ENCODE assay signal across 11 mouse cellular contexts in the genomic region with DNA sequence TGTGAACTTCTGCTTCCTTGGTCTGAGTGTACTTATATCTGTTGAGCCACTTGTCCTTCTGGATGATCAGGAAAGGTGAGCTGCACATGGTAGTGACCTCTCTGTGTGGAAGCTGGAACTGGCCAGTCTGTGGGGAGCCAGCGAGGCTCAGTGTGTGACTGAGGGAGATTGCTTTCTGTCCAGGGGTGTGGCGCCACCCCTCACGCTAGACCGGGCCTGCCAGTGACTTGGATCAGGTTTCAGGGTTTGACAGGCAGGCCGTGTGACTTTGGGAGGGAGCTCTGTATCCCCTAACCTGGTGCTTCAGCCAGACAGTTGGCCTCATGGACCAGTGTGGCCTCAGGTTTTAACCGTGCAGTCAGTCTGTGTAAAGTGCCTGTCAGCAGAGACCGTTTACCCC. TPM values are rescaled to one million over a fixed set of nuclear protein-coding genes. Genes with fewer than 3 reads are reported as not detected.
DNase-seq lines count a peak whose midpoint lies in the region; ATAC-seq and TF ChIP-seq lines count a peak whose summit lies in the region.
"Had no signal": no experiment of that assay in that cellular context is flagged by ENCODE, and none has a peak within 500 bp of the region (broad histone marks: within the 10 kb centered on the region; RNA-seq: fewer than 3 reads in every experiment).

No protein-coding gene starts in this region.

- H3K9me3 ChIP-seq in forebrain, embryonic 12.5 days, result no peaks in the 10 kb centered on the region
- H3K9me3 ChIP-seq in forebrain, postnatal 0 days (ENCODE audit: low read length), result no peaks in the 10 kb centered on the region
- no peaks in the 10 kb centered on the region for H3K9me3 ChIP-seq in heart, embryonic 14.5 days (ENCODE audit: control insufficient read depth, low read length)
- H3K9me3 ChIP-seq in limb, embryonic 15.5 days, result no peaks in the 10 kb centered on the region

- peaks cover 46% of the 10 kb centered on the region for H3K36me3 ChIP-seq in forebrain, embryonic 12.5 days (replicated peaks)
- peaks cover 41% of the 10 kb centered on the region for H3K36me3 ChIP-seq in forebrain, postnatal 0 days (ENCODE audit: insufficient read depth)
- H3K36me3 ChIP-seq in heart, embryonic 14.5 days (ENCODE audit: control insufficient read depth, insufficient read depth, low read length), result peaks cover 18% of the 10 kb centered on the region
- peaks cover 28% of the 10 kb centered on the region for H3K36me3 ChIP-seq in limb, embryonic 15.5 days

- peak overlapping the region; percentile 53; the same call in 1 of the 2 replicates for H3K27ac ChIP-seq in forebrain, embryonic 12.5 days
- no peak overlapping the region for H3K27ac ChIP-seq in forebrain, postnatal 0 days (ENCODE audit: low read depth, low read length)
- H3K27ac ChIP-seq in heart, embryonic 14.5 days (replicated peaks in 1 of 2; ENCODE audit: control insufficient read depth in 1 of 2, insufficient read depth in 1 of 2, low read depth in 2 of 2, low read length in 2 of 2), result peak overlapping the region in 1 of 2 experiments; percentile 31; a peak in 1 of 4 replicates
- H3K27ac ChIP-seq in limb, embryonic 15.5 days, result peak overlapping the region; percentile 79
- H3K27ac ChIP-seq: liver, embryonic 14.5 days had no signal

- no peaks in the 10 kb centered on the region for H3K27me3 ChIP-seq in forebrain, embryonic 12.5 days
- no peaks in the 10 kb centered on the region for H3K27me3 ChIP-seq in forebrain, postnatal 0 days (ENCODE audit: insufficient read depth, low read length)
- H3K27me3 ChIP-seq in heart, embryonic 14.5 days (ENCODE audit: control insufficient read depth, insufficient read depth, low read length), result no peaks in the 10 kb centered on the region
- no peaks in the 10 kb centered on the region for H3K27me3 ChIP-seq in limb, embryonic 15.5 days

- H3K4me1 ChIP-seq in forebrain, embryonic 12.5 days, result peaks cover 29% of the 10 kb centered on the region
- no peaks in the 10 kb centered on the region for H3K4me1 ChIP-seq in forebrain, postnatal 0 days (ENCODE audit: insufficient read depth)
- H3K4me1 ChIP-seq in heart, embryonic 14.5 days (ENCODE audit: control insufficient read depth in 2 of 2, insufficient read depth in 2 of 2, low read length in 2 of 2), result peaks cover 2 to 13% of the 10 kb centered on the region in 2 experiments; a peak in 2 of 4 replicates
- H3K4me1 ChIP-seq in limb, embryonic 15.5 days, result peaks cover 29% of the 10 kb centered on the region

- no peak for DNase-seq in forebrain, postnatal 0 days
- peak; percentile 54 for DNase-seq in embryo, embryonic 10.5 days (ENCODE audit: low spot score)
- no peak for DNase-seq in cerebellum, adult 11 months
- no peak for DNase-seq in right cerebral cortex, postnatal 36 days (ENCODE audit: low spot score in 2 of 2)
- DNase-seq in left cerebral cortex, postnatal 25 days (ENCODE audit: low spot score in 2 of 2), result no peak
- DNase-seq: thymus, adult 18-20 months had no signal

- WGBS in forebrain, embryonic 12.5 days, result 9% methylated on average over 7 of the region's 7 CpGs
- 14% methylated on average over 7 of the region's 7 CpGs for WGBS in forebrain, postnatal 0 days
- WGBS in heart, embryonic 14.5 days, result 18% methylated on average over 7 of the region's 7 CpGs
- WGBS in limb, embryonic 15.5 days, result 10% methylated on average over 7 of the region's 7 CpGs

- no peak for TF ChIP-seq CTCF in forebrain, postnatal 0 days (IDR thresholded peaks at IDR 0.05; ENCODE audit: low read depth)

- H3K4me2 ChIP-seq in forebrain, embryonic 12.5 days, result peak overlapping the region; percentile 4; the same call in 1 of the 2 replicates
- H3K4me2 ChIP-seq in forebrain, postnatal 0 days (ENCODE audit: low read depth), result no peak overlapping the region
- H3K4me2 ChIP-seq in heart, embryonic 14.5 days (ENCODE audit: low read length), result no peak overlapping the region
- no peak overlapping the region for H3K4me2 ChIP-seq in limb, embryonic 15.5 days

- no peak overlapping the region for H3K4me3 ChIP-seq in forebrain, embryonic 12.5 days (replicated peaks)
- no peak overlapping the region for H3K4me3 ChIP-seq in forebrain, postnatal 0 days (ENCODE audit: low read depth, low read length)
- H3K4me3 ChIP-seq in heart, embryonic 14.5 days (ENCODE audit: control insufficient read depth in 1 of 2, insufficient read depth in 1 of 2, low read depth in 1 of 2, low read length in 2 of 2), result no peak overlapping the region
- H3K4me3 ChIP-seq in limb, embryonic 15.5 days, result no peak overlapping the region

- H3K9ac ChIP-seq in forebrain, embryonic 12.5 days, result 0 out of 2 replicates have a peak overlapping the region, but pooled peaks have one; percentile 21
- H3K9ac ChIP-seq in forebrain, postnatal 0 days, result no peak overlapping the region
- peak overlapping the region; percentile 38; the same call in 1 of the 2 replicates for H3K9ac ChIP-seq in heart, embryonic 14.5 days (ENCODE audit: low read length)
- H3K9ac ChIP-seq in limb, embryonic 15.5 days, result no peak overlapping the region
- H3K9ac ChIP-seq: liver, embryonic 14.5 days had no signal

- intact Hi-C loops in left cerebral cortex, postnatal 25 days (cut with DNase I), result no loop called here

- ATAC-seq in forebrain, embryonic 12.5 days (ENCODE audit: low FRiP score), result no peak; the same call in 1 of the 2 replicates
- no peak for ATAC-seq in forebrain, postnatal 0 days
- peak; percentile 65; the same call in 1 of the 2 replicates for ATAC-seq in heart, embryonic 14.5 days (ENCODE audit: insufficient number of reproducible peaks, insufficient read depth, low FRiP score, low read depth)
- 0 out of 2 replicates have a peak, but pooled peaks have one; percentile 38 for ATAC-seq in limb, embryonic 15.5 days (ENCODE audit: insufficient number of reproducible peaks, low FRiP score, low TSS enrichment, low read depth)

RNA-seq across cellular contexts. Expression of a gene that starts 13.8 kb away (rescaled TPM):
- 58.6 and 61.2 TPM in 2 replicates for polyA plus RNA-seq in forebrain, embryonic 12.5 days (2016; fragmentation: Nextera tagmentation; extraction: Ambion mirVana)
- 42.1 and 51.5 TPM in 2 replicates for total RNA-seq in forebrain, postnatal 0 days (2014; rRNA removed)
- 32.8 and 34.8 TPM in 2 replicates for polyA plus RNA-seq in forebrain, postnatal 0 days (2015; fragmentation: Nextera tagmentation; extraction: Ambion mirVana)
- polyA plus RNA-seq in heart, embryonic 14.5 days (2014; fragmentation: Nextera tagmentation; extraction: Ambion mirVana), result 16.2 and 18.8 TPM in 2 replicates
- polyA plus RNA-seq in limb, embryonic 15.5 days (2015; fragmentation: Nextera tagmentation; extraction: Ambion mirVana), result 31.2 and 33.2 TPM in 2 replicates
- 10 to 100 TPM; 42.1 to 43.3 TPM for total RNA-seq in left cerebral cortex, postnatal 25 days (2021)

RNA-seq across cellular contexts. Expression of a gene that starts 22.3 kb away (rescaled TPM):
- not detected in 2 replicates for polyA plus RNA-seq in forebrain, embryonic 12.5 days (2016; fragmentation: Nextera tagmentation; extraction: Ambion mirVana)
- 2.4 and 4.6 TPM in 2 replicates for total RNA-seq in forebrain, postnatal 0 days (2014; rRNA removed)
- 0.63 and 0.69 TPM in 2 replicates for polyA plus RNA-seq in forebrain, postnatal 0 days (2015; fragmentation: Nextera tagmentation; extraction: Ambion mirVana)
- not detected in 2 replicates for polyA plus RNA-seq in heart, embryonic 14.5 days (2014; fragmentation: Nextera tagmentation; extraction: Ambion mirVana)
- polyA plus RNA-seq in limb, embryonic 15.5 days (2015; fragmentation: Nextera tagmentation; extraction: Ambion mirVana), result not detected in 2 replicates
- total RNA-seq in left cerebral cortex, postnatal 25 days (2021), result 1 to 10 TPM; 4.7 to 6.0 TPM
- polyA plus RNA-seq: C2C12; liver, embryonic 14.5 days had no signal

RNA-seq across cellular contexts. Expression of a gene that starts 37.7 kb away (rescaled TPM):
- polyA plus RNA-seq in forebrain, embryonic 12.5 days (2016; fragmentation: Nextera tagmentation; extraction: Ambion mirVana), result not detected in 2 replicates
- total RNA-seq in forebrain, postnatal 0 days (2014; rRNA removed), result not detected in 2 replicates
- polyA plus RNA-seq in forebrain, postnatal 0 days (2015; fragmentation: Nextera tagmentation; extraction: Ambion mirVana), result not detected in 2 replicates
- polyA plus RNA-seq in heart, embryonic 14.5 days (2014; fragmentation: Nextera tagmentation; extraction: Ambion mirVana), result 172 and 266 TPM in 2 replicates
- 1.7 and 5.4 TPM in 2 replicates for polyA plus RNA-seq in limb, embryonic 15.5 days (2015; fragmentation: Nextera tagmentation; extraction: Ambion mirVana)
- total RNA-seq in left cerebral cortex, postnatal 25 days (2021), result under 1 TPM; 0.39 to 0.66 TPM

RNA-seq across cellular contexts. Expression of a gene that starts 42.4 kb away (rescaled TPM):
- not detected in 2 replicates for polyA plus RNA-seq in forebrain, embryonic 12.5 days (2016; fragmentation: Nextera tagmentation; extraction: Ambion mirVana)
- 0.08 TPM in 1 of 2 replicates, not detected in the other for total RNA-seq in forebrain, postnatal 0 days (2014; rRNA removed)
- polyA plus RNA-seq in forebrain, postnatal 0 days (2015; fragmentation: Nextera tagmentation; extraction: Ambion mirVana), result 0.25 TPM in 1 of 2 replicates, not detected in the other
- 0.26 and 1.1 TPM in 2 replicates for polyA plus RNA-seq in heart, embryonic 14.5 days (2014; fragmentation: Nextera tagmentation; extraction: Ambion mirVana)
- polyA plus RNA-seq in limb, embryonic 15.5 days (2015; fragmentation: Nextera tagmentation; extraction: Ambion mirVana), result not detected in 2 replicates
- not detected for total RNA-seq in left cerebral cortex, postnatal 25 days (2021)
- polyA plus RNA-seq: C2C12; liver, embryonic 14.5 days had no signal

RNA-seq across cellular contexts. Expression of a gene that starts 59.7 kb away (rescaled TPM):
- not detected in 2 replicates for polyA plus RNA-seq in forebrain, embryonic 12.5 days (2016; fragmentation: Nextera tagmentation; extraction: Ambion mirVana)
- total RNA-seq in forebrain, postnatal 0 days (2014; rRNA removed), result 0.24 TPM in 1 of 2 replicates, not detected in the other
- 0.10 TPM in 1 of 2 replicates, not detected in the other for polyA plus RNA-seq in forebrain, postnatal 0 days (2015; fragmentation: Nextera tagmentation; extraction: Ambion mirVana)
- not detected in 2 replicates for polyA plus RNA-seq in heart, embryonic 14.5 days (2014; fragmentation: Nextera tagmentation; extraction: Ambion mirVana)
- 0.33 and 1.2 TPM in 2 replicates for polyA plus RNA-seq in limb, embryonic 15.5 days (2015; fragmentation: Nextera tagmentation; extraction: Ambion mirVana)
- total RNA-seq in left cerebral cortex, postnatal 25 days (2021), result not detected
- polyA plus RNA-seq: C2C12; liver, embryonic 14.5 days had no signal

Comparison
In these comparisons a context has a peak if more than half of its experiments do, and no peak if none do; other contexts are left out.
1. H3K9ac ChIP-seq: peak in forebrain, embryonic 12.5 days (single experiment) and heart, embryonic 14.5 days (single experiment); none in forebrain, postnatal 0 days (single experiment) and limb, embryonic 15.5 days (single experiment).
2. ATAC-seq: peak in heart, embryonic 14.5 days (single experiment) and limb, embryonic 15.5 days (single experiment); none in forebrain, embryonic 12.5 days (single experiment) and forebrain, postnatal 0 days (single experiment).
3. RNA of a gene that starts 37.7 kb away (polyA plus RNA-seq): 172 to 266 TPM in heart, embryonic 14.5 days; 1.7 to 5.4 TPM in limb, embryonic 15.5 days, not detected in forebrain, postnatal 0 days and not detected in forebrain, embryonic 12.5 days; every median in the first group is over 10 times any median in the second.